Mouse (Mus musculus) myocyte (in vitro differentiated cells): ENCODE data around the gene Ndufs4.

ENCODE experiments used
- CEBPB ChIP-seq: IDR thresholded peaks from 2 replicates; pipeline ENCODE4 v1.6.1; 2011; ENCODE audit warnings: mild to moderate bottlenecking, moderate library complexity; ENCODE audit not compliant: poor library complexity, insufficient read depth, severe bottlenecking
- E2F4 ChIP-seq: IDR thresholded peaks from one replicate; pipeline ENCODE4 v1.6.1; 2011; ENCODE audit warnings: mild to moderate bottlenecking, control low read depth, moderate library complexity; ENCODE audit not compliant: insufficient read depth
- MYOD1 ChIP-seq, 3 experiments: IDR thresholded peaks; one replicate each; pipeline ENCODE4 v1.6.1; 2011; ENCODE audit warnings: control low read depth in 2 of 3, low read depth in 2 of 3, mild to moderate bottlenecking in 2 of 3, moderate library complexity in 1 of 3; ENCODE audit not compliant: insufficient read length in 2 of 3, control insufficient read depth in 1 of 3
- POLR2A ChIP-seq: IDR thresholded peaks from one replicate; pipeline ENCODE4 v1.6.1; 2011; ENCODE audit warnings: low read depth, mild to moderate bottlenecking, control low read depth, moderate library complexity; ENCODE audit not compliant: insufficient read length
- POLR2AphosphoS2 ChIP-seq: IDR thresholded peaks from one replicate; pipeline ENCODE4 v1.6.1; 2011; ENCODE audit warnings: low read depth, control low read depth; ENCODE audit not compliant: insufficient read length
- TCF12 ChIP-seq: IDR thresholded peaks from one replicate; pipeline ENCODE4 v1.6.1; 2011; ENCODE audit warnings: mild to moderate bottlenecking, control low read depth; ENCODE audit not compliant: poor library complexity, insufficient read depth, severe bottlenecking
- USF1 ChIP-seq: IDR thresholded peaks from one replicate; pipeline ENCODE4 v1.6.1; 2011; ENCODE audit warnings: low read depth, mild to moderate bottlenecking, control low read depth, moderate library complexity

GRCm38 (mm10) chr13:114387521-114388171, 412 bp downstream of the Ndufs4 start:
- TF ChIP-seq POLR2A, result peak; percentile 90
- TF ChIP-seq E2F4, result no peak
- no peak for TF ChIP-seq TCF12
- peak in 1 of 3 experiments; percentile 2 for TF ChIP-seq MYOD1 (IDR thresholded peaks at IDR 0.05; ENCODE audit: control insufficient read depth in 1 of 3, insufficient read length in 2 of 3, low read depth in 2 of 3)
- peak; percentile 88 for TF ChIP-seq POLR2AphosphoS2
- no peak for TF ChIP-seq USF1
- no peak for TF ChIP-seq CEBPB
